ENCODE assay signal across 14 mouse cellular contexts in genomic region chr4:152072655-152073054, GRCm38 (mm10). TPM values are rescaled to one million over a fixed set of nuclear protein-coding genes. Genes with fewer than 3 reads are reported as not detected.
DNase-seq lines count a peak whose midpoint lies in the region; ATAC-seq and TF ChIP-seq lines count a peak whose summit lies in the region.
"Had no signal": no experiment of that assay in that cellular context is flagged by ENCODE, and none has a peak within 500 bp of the region (broad histone marks: within the 10 kb centered on the region; RNA-seq: fewer than 3 reads in every experiment).

No protein-coding gene starts in this region.

- no peaks in the 10 kb centered on the region for H3K27me3 ChIP-seq in intestine, embryonic 16.5 days (replicated peaks; ENCODE audit: control insufficient read depth, insufficient read depth, low read length)
- H3K27me3 ChIP-seq in intestine, postnatal 0 days (replicated peaks; ENCODE audit: control insufficient read depth, insufficient read depth, low read length): no peaks in the 10 kb centered on the region
- no peaks in the 10 kb centered on the region for H3K27me3 ChIP-seq in neural tube, embryonic 13.5 days
- H3K27me3 ChIP-seq in megakaryocyte, embryonic 14.5 days (replicated peaks): peaks cover 52% of the 10 kb centered on the region
- H3K27me3 ChIP-seq: embryonic facial prominence, embryonic 12.5 days; Patski had no signal

- H3K36me3 ChIP-seq in intestine, embryonic 16.5 days (ENCODE audit: control insufficient read depth, insufficient read depth, low read length): no peaks in the 10 kb centered on the region
- H3K36me3 ChIP-seq in intestine, postnatal 0 days (ENCODE audit: control insufficient read depth, insufficient read depth): no peaks in the 10 kb centered on the region
- no peaks in the 10 kb centered on the region for H3K36me3 ChIP-seq in neural tube, embryonic 13.5 days
- H3K36me3 ChIP-seq in megakaryocyte, embryonic 14.5 days (replicated peaks; ENCODE audit: low read length): no peaks in the 10 kb centered on the region
- H3K36me3 ChIP-seq: embryonic facial prominence, embryonic 12.5 days; liver, embryonic 13.5 days had no signal

- no peak overlapping the region for H3K27ac ChIP-seq in intestine, embryonic 16.5 days (ENCODE audit: low read length)
- H3K27ac ChIP-seq in intestine, postnatal 0 days (ENCODE audit: low read depth, low read length): no peak overlapping the region
- H3K27ac ChIP-seq in neural tube, embryonic 13.5 days (replicated peaks): 0 out of 2 replicates have a peak overlapping the region, but pooled peaks have one; percentile 28
- H3K27ac ChIP-seq: embryonic facial prominence, embryonic 12.5 days; liver, embryonic 13.5 days had no signal

- peaks cover 9% of the 10 kb centered on the region for H3K4me1 ChIP-seq in intestine, embryonic 16.5 days (ENCODE audit: control insufficient read depth, insufficient read depth, low read length)
- no peaks in the 10 kb centered on the region for H3K4me1 ChIP-seq in intestine, postnatal 0 days (replicated peaks; ENCODE audit: control insufficient read depth, insufficient read depth, low read length)
- peaks cover 11% of the 10 kb centered on the region for H3K4me1 ChIP-seq in neural tube, embryonic 13.5 days (replicated peaks)
- peaks cover 55% of the 10 kb centered on the region for H3K4me1 ChIP-seq in megakaryocyte, embryonic 14.5 days

- no peak overlapping the region for H3K4me3 ChIP-seq in intestine, embryonic 16.5 days (ENCODE audit: low read length)
- no peak overlapping the region for H3K4me3 ChIP-seq in intestine, postnatal 0 days (ENCODE audit: low read depth, low read length)
- H3K4me3 ChIP-seq in neural tube, embryonic 13.5 days: no peak overlapping the region
- H3K4me3 ChIP-seq in megakaryocyte, embryonic 14.5 days (replicated peaks): peak overlapping the region; percentile 67
- H3K4me3 ChIP-seq: embryonic facial prominence, embryonic 12.5 days; liver, embryonic 13.5 days had no signal

- DNase-seq in adrenal gland, postnatal 14 days: peak; percentile 59
- DNase-seq in adrenal gland, postnatal 10 days: no peak
- no peak for DNase-seq in neural tube, embryonic 10.5 days (ENCODE audit: extremely low spot score, low spot score)
- DNase-seq in embryo, embryonic 11 days: no peak
- DNase-seq: liver, embryonic 13.5 days; right cerebral cortex, adult 18-20 months had no signal

- no peak for TF ChIP-seq CTCF in intestine, postnatal 0 days (IDR thresholded peaks at IDR 0.05; ENCODE audit: low read depth)

- H3K4me2 ChIP-seq in intestine, embryonic 16.5 days (ENCODE audit: low read depth, low read length): no peak overlapping the region
- H3K4me2 ChIP-seq in intestine, postnatal 0 days (replicated peaks; ENCODE audit: low read depth): no peak overlapping the region
- H3K4me2 ChIP-seq in neural tube, embryonic 13.5 days: no peak overlapping the region
- H3K4me2 ChIP-seq: embryonic facial prominence, embryonic 12.5 days; liver, embryonic 13.5 days had no signal

- H3K9me3 ChIP-seq in intestine, embryonic 16.5 days (ENCODE audit: control insufficient read depth, low read length): no peaks in the 10 kb centered on the region
- H3K9me3 ChIP-seq in intestine, postnatal 0 days (ENCODE audit: control insufficient read depth): no peaks in the 10 kb centered on the region
- H3K9me3 ChIP-seq in neural tube, embryonic 13.5 days: no peaks in the 10 kb centered on the region
- H3K9me3 ChIP-seq in megakaryocyte, embryonic 14.5 days: peaks cover 5% of the 10 kb centered on the region
- H3K9me3 ChIP-seq: embryonic facial prominence, embryonic 12.5 days; liver, embryonic 13.5 days had no signal

- WGBS in intestine, embryonic 16.5 days: 71% methylated on average over 10 of the region's 10 CpGs
- 72% methylated on average over 10 of the region's 10 CpGs for WGBS in intestine, postnatal 0 days
- WGBS in neural tube, embryonic 13.5 days: 69% methylated on average over 10 of the region's 10 CpGs

- H3K9ac ChIP-seq in intestine, embryonic 16.5 days (ENCODE audit: low read depth, low read length): peak overlapping the region; percentile 40
- no peak overlapping the region for H3K9ac ChIP-seq in intestine, postnatal 0 days (ENCODE audit: low read depth, low read length)
- H3K9ac ChIP-seq in neural tube, embryonic 13.5 days: no peak overlapping the region
- H3K9ac ChIP-seq: embryonic facial prominence, embryonic 12.5 days; liver, embryonic 13.5 days had no signal

- ATAC-seq in intestine, embryonic 16.5 days: no peak
- no peak for ATAC-seq in intestine, postnatal 0 days
- no peak for ATAC-seq in neural tube, embryonic 13.5 days (ENCODE audit: low read depth)
- ATAC-seq: Patski had no signal

RNA-seq across cellular contexts. Expression of gene Plekhg5, which starts 0.4 kb away (rescaled TPM):
- 16.9 and 21.5 TPM in 2 replicates for total RNA-seq in adrenal gland, postnatal 14 days (2021)
- total RNA-seq in adrenal gland, postnatal 10 days (2021): 10 to 100 TPM; 17.1 to 20.1 TPM
- polyA plus RNA-seq in intestine, embryonic 16.5 days (2015; fragmentation: Nextera tagmentation; extraction: Ambion mirVana): 14.2 and 17.0 TPM in 2 replicates
- polyA plus RNA-seq in intestine, postnatal 0 days (2015; fragmentation: Nextera tagmentation; extraction: Ambion mirVana): 14.0 and 19.6 TPM in 2 replicates
- polyA plus RNA-seq in neural tube, embryonic 13.5 days (2015; fragmentation: Nextera tagmentation; extraction: Ambion mirVana): 9.9 and 10.7 TPM in 2 replicates
- 3.6 and 5.5 TPM in 2 replicates for polyA plus RNA-seq in megakaryocyte, embryonic 14.5 days (2012; ENCODE audit: insufficient read depth, low replicate concordance)

RNA-seq across cellular contexts. Expression of gene Nol9, which starts 33.5 kb away (rescaled TPM):
- 24.0 and 26.9 TPM in 2 replicates for total RNA-seq in adrenal gland, postnatal 14 days (2021)
- 10 to 100 TPM; 20.1 to 20.3 TPM for total RNA-seq in adrenal gland, postnatal 10 days (2021)
- polyA plus RNA-seq in intestine, embryonic 16.5 days (2015; fragmentation: Nextera tagmentation; extraction: Ambion mirVana): 22.4 and 22.7 TPM in 2 replicates
- polyA plus RNA-seq in intestine, postnatal 0 days (2015; fragmentation: Nextera tagmentation; extraction: Ambion mirVana): 9.7 and 10.7 TPM in 2 replicates
- 26.4 and 27.1 TPM in 2 replicates for polyA plus RNA-seq in neural tube, embryonic 13.5 days (2015; fragmentation: Nextera tagmentation; extraction: Ambion mirVana)
- 7.7 and 25.0 TPM in 2 replicates for polyA plus RNA-seq in megakaryocyte, embryonic 14.5 days (2012; ENCODE audit: insufficient read depth, low replicate concordance)

RNA-seq across cellular contexts. Expression of gene Tas1r1, which starts 34.3 kb away (rescaled TPM):
- total RNA-seq in adrenal gland, postnatal 14 days (2021): not detected in 2 replicates
- not detected for total RNA-seq in adrenal gland, postnatal 10 days (2021)
- 0.20 and 0.21 TPM in 2 replicates for polyA plus RNA-seq in intestine, embryonic 16.5 days (2015; fragmentation: Nextera tagmentation; extraction: Ambion mirVana)
- polyA plus RNA-seq in intestine, postnatal 0 days (2015; fragmentation: Nextera tagmentation; extraction: Ambion mirVana): 0.08 TPM in 1 of 2 replicates, not detected in the other
- polyA plus RNA-seq in neural tube, embryonic 13.5 days (2015; fragmentation: Nextera tagmentation; extraction: Ambion mirVana): 1.2 and 1.3 TPM in 2 replicates
- 0.34 TPM in 1 of 2 replicates, not detected in the other for polyA plus RNA-seq in megakaryocyte, embryonic 14.5 days (2012; ENCODE audit: insufficient read depth, low replicate concordance)
- total RNA-seq: heart, adult 8-10 months had no signal

RNA-seq across cellular contexts. Expression of gene Tnfrsf25, which starts 43.1 kb away (rescaled TPM):
- 2.9 and 4.8 TPM in 2 replicates for total RNA-seq in adrenal gland, postnatal 14 days (2021)
- total RNA-seq in adrenal gland, postnatal 10 days (2021): 1 to 10 TPM; 1.9 to 4.3 TPM
- polyA plus RNA-seq in intestine, embryonic 16.5 days (2015; fragmentation: Nextera tagmentation; extraction: Ambion mirVana): 1.8 and 2.4 TPM in 2 replicates
- 0.82 and 1.2 TPM in 2 replicates for polyA plus RNA-seq in intestine, postnatal 0 days (2015; fragmentation: Nextera tagmentation; extraction: Ambion mirVana)
- polyA plus RNA-seq in neural tube, embryonic 13.5 days (2015; fragmentation: Nextera tagmentation; extraction: Ambion mirVana): 0.84 and 1.8 TPM in 2 replicates
- polyA plus RNA-seq in megakaryocyte, embryonic 14.5 days (2012; ENCODE audit: insufficient read depth, low replicate concordance): 0.56 TPM in 1 of 2 replicates, not detected in the other
- polyA plus RNA-seq: forebrain, embryonic 11.5 days had no signal

RNA-seq across cellular contexts. Expression of gene Zbtb48, which starts 45.2 kb away (rescaled TPM):
- 10.6 and 11.3 TPM in 2 replicates for total RNA-seq in adrenal gland, postnatal 14 days (2021)
- total RNA-seq in adrenal gland, postnatal 10 days (2021): 1 to 10 TPM; 7.2 to 9.6 TPM
- polyA plus RNA-seq in intestine, embryonic 16.5 days (2015; fragmentation: Nextera tagmentation; extraction: Ambion mirVana): 13.5 and 16.6 TPM in 2 replicates
- polyA plus RNA-seq in intestine, postnatal 0 days (2015; fragmentation: Nextera tagmentation; extraction: Ambion mirVana): 6.7 and 7.6 TPM in 2 replicates
- polyA plus RNA-seq in neural tube, embryonic 13.5 days (2015; fragmentation: Nextera tagmentation; extraction: Ambion mirVana): 15.3 and 18.8 TPM in 2 replicates
- 3.8 and 4.3 TPM in 2 replicates for polyA plus RNA-seq in megakaryocyte, embryonic 14.5 days (2012; ENCODE audit: insufficient read depth, low replicate concordance)
